Mouse (Mus musculus) myocyte (in vitro differentiated cells): ENCODE results near the gene Gm17651. TPM values are rescaled to one million over a fixed set of nuclear protein-coding genes. Genes with fewer than 3 reads are reported as not detected.

Experiments used
- H3K27me3 ChIP-seq: one replicate; pipeline ENCODE4 v1.6.1; 2011; ENCODE audit not compliant: control insufficient read depth, insufficient read depth, insufficient read length
- H3K36me3 ChIP-seq: one replicate; pipeline ENCODE4 v1.6.1; 2011; ENCODE audit not compliant: control insufficient read depth, insufficient read depth
- H3K4me2 ChIP-seq: one replicate; pipeline ENCODE4 v1.6.1; 2011; ENCODE audit warnings: low read depth, control low read depth
- H3K4me3 ChIP-seq: one replicate; pipeline ENCODE4 v1.5.1; 2011; ENCODE audit warnings: mild to moderate bottlenecking, control low read depth, moderate library complexity
- H3K79me2 ChIP-seq: one replicate; pipeline ENCODE4 v1.6.1; 2011; ENCODE audit not compliant: control insufficient read depth, insufficient read depth
- H3ac ChIP-seq: one replicate; pipeline ENCODE4 v1.6.1; 2011; ENCODE audit not compliant: control insufficient read depth, insufficient read length
- CEBPB ChIP-seq: IDR thresholded peaks from 2 replicates; pipeline ENCODE4 v1.6.1; 2011; ENCODE audit warnings: mild to moderate bottlenecking, moderate library complexity; ENCODE audit not compliant: poor library complexity, insufficient read depth, severe bottlenecking
- E2F4 ChIP-seq: IDR thresholded peaks from one replicate; pipeline ENCODE4 v1.6.1; 2011; ENCODE audit warnings: mild to moderate bottlenecking, control low read depth, moderate library complexity; ENCODE audit not compliant: insufficient read depth
- MAX ChIP-seq: IDR thresholded peaks from one replicate; pipeline ENCODE4 v1.6.1; 2011; ENCODE audit warnings: low read depth, mild to moderate bottlenecking, control low read depth
- MYOD1 ChIP-seq, 3 experiments: IDR thresholded peaks; one replicate each; pipeline ENCODE4 v1.6.1; 2011; ENCODE audit warnings: control low read depth in 2 of 3, low read depth in 2 of 3, mild to moderate bottlenecking in 2 of 3, moderate library complexity in 1 of 3; ENCODE audit not compliant: insufficient read length in 2 of 3, control insufficient read depth in 1 of 3
- MYOG ChIP-seq, 3 experiments: IDR thresholded peaks; one replicate each; pipeline ENCODE4 v1.6.1; 2011; ENCODE audit warnings: control low read depth in 2 of 3, low read depth in 2 of 3, mild to moderate bottlenecking in 2 of 3; ENCODE audit not compliant: insufficient read length in 2 of 3, control insufficient read depth in 1 of 3, insufficient read depth in 1 of 3
- POLR2A ChIP-seq: IDR thresholded peaks from one replicate; pipeline ENCODE4 v1.6.1; 2011; ENCODE audit warnings: low read depth, mild to moderate bottlenecking, control low read depth, moderate library complexity; ENCODE audit not compliant: insufficient read length
- POLR2AphosphoS2 ChIP-seq: IDR thresholded peaks from one replicate; pipeline ENCODE4 v1.6.1; 2011; ENCODE audit warnings: low read depth, control low read depth; ENCODE audit not compliant: insufficient read length
- REST ChIP-seq: IDR thresholded peaks from one replicate; pipeline ENCODE4 v1.6.1; 2011; ENCODE audit warnings: mild to moderate bottlenecking, control low read depth, moderate library complexity; ENCODE audit not compliant: insufficient read depth, insufficient read length
- SRF ChIP-seq: IDR thresholded peaks from one replicate; pipeline ENCODE4 v1.6.1; 2011; ENCODE audit warnings: low read depth; ENCODE audit not compliant: control insufficient read depth, insufficient read length
- TCF12 ChIP-seq: IDR thresholded peaks from one replicate; pipeline ENCODE4 v1.6.1; 2011; ENCODE audit warnings: mild to moderate bottlenecking, control low read depth; ENCODE audit not compliant: poor library complexity, insufficient read depth, severe bottlenecking
- TCF3 ChIP-seq: IDR thresholded peaks from one replicate; pipeline ENCODE4 v1.6.1; 2011; ENCODE audit warnings: low read depth, control low read depth; ENCODE audit not compliant: insufficient read length
- USF1 ChIP-seq: IDR thresholded peaks from one replicate; pipeline ENCODE4 v1.6.1; 2011; ENCODE audit warnings: low read depth, mild to moderate bottlenecking, control low read depth, moderate library complexity
- polyA plus RNA-seq: library from polyadenylated mRNA; unstranded; fragments of >200 nt; fragmentation: generic; extraction: Trizol; gene quantifications from one replicate; pipeline ENCODE4 v1.2.1, GENCODE M21; 2012; ENCODE audit warnings: missing spikeins

The Gm17651 gene
- polyA plus RNA-seq = not detected

GRCm38 (mm10) chr3:97674644-97675110, at the start of gene Gm17651:
Gene Gm17651 (minus strand): TSS chr3:97674694.
- H3ac ChIP-seq = no peak within 1 kb of the TSS
- no peak within 1 kb of the TSS for H3K4me3 ChIP-seq
- H3K36me3 ChIP-seq = peaks cover 9% of the 10 kb centered on the region
- H3K79me2 ChIP-seq = no peaks in the 10 kb centered on the region
- no peaks in the 10 kb centered on the region for H3K27me3 ChIP-seq
- H3K4me2 ChIP-seq = no peak within 1 kb of the TSS
- TF ChIP-seq MAX (no peak), SRF (no peak), CEBPB (no peak), USF1 (no peak), MYOG (IDR thresholded peaks at IDR 0.05; ENCODE audit: control insufficient read depth in 1 of 3, insufficient read depth in 1 of 3, insufficient read length in 2 of 3, low read depth in 2 of 3) (no peak), TCF3 (no peak), POLR2AphosphoS2 (no peak), POLR2A (no peak), TCF12 (no peak), E2F4 (no peak), REST (no peak), MYOD1 (IDR thresholded peaks at IDR 0.05; ENCODE audit: control insufficient read depth in 1 of 3, insufficient read length in 2 of 3, low read depth in 2 of 3) (no peak)

GRCm38 (mm10) chr3:97719116-97719515, 44.6 kb upstream of the Gm17651 start:
- H3K4me2 ChIP-seq = no peak overlapping the region
- TF ChIP-seq TCF3 (no peak), POLR2A (no peak), MYOG (IDR thresholded peaks at IDR 0.05; ENCODE audit: control insufficient read depth in 1 of 3, insufficient read depth in 1 of 3, insufficient read length in 2 of 3, low read depth in 2 of 3) (no peak), POLR2AphosphoS2 (no peak)
- no peak overlapping the region for H3K4me3 ChIP-seq
- peaks cover 34% of the 10 kb centered on the region for H3K36me3 ChIP-seq
- no peaks in the 10 kb centered on the region for H3K79me2 ChIP-seq
- H3ac ChIP-seq = no peak overlapping the region
- H3K27me3 ChIP-seq = no peaks in the 10 kb centered on the region

GRCm38 (mm10) chr3:97715922-97716321, 41.4 kb upstream of the Gm17651 start:
- no peak for TF ChIP-seq TCF3
- no peak for TF ChIP-seq REST
- no peak for TF ChIP-seq POLR2AphosphoS2
- no peak for TF ChIP-seq MAX
- no peak for TF ChIP-seq CEBPB
- TF ChIP-seq MYOG (IDR thresholded peaks at IDR 0.05; ENCODE audit: control insufficient read depth in 1 of 3, insufficient read depth in 1 of 3, insufficient read length in 2 of 3, low read depth in 2 of 3) = no peak
- TF ChIP-seq POLR2A = no peak
- no peak for TF ChIP-seq TCF12
- no peak for TF ChIP-seq USF1
- no peak for TF ChIP-seq E2F4
- no peak for TF ChIP-seq SRF
- TF ChIP-seq MYOD1 (IDR thresholded peaks at IDR 0.05; ENCODE audit: control insufficient read depth in 1 of 3, insufficient read length in 2 of 3, low read depth in 2 of 3) = no peak
- Histone ChIP-seq H3ac (no peak overlapping the region), H3K79me2 (no peaks in the 10 kb centered on the region), H3K27me3 (no peaks in the 10 kb centered on the region), H3K36me3 (peaks cover 23% of the 10 kb centered on the region), H3K4me3 (no peak overlapping the region), H3K4me2 (no peak overlapping the region)

GRCm38 (mm10) chr3:97710881-97711280, 36.4 kb upstream of the Gm17651 start:
- no peak overlapping the region for H3K4me3 ChIP-seq
- no peaks in the 10 kb centered on the region for H3K27me3 ChIP-seq
- H3K79me2 ChIP-seq = no peaks in the 10 kb centered on the region
- peaks cover 17% of the 10 kb centered on the region for H3K36me3 ChIP-seq
- no peak for TF ChIP-seq CEBPB
- no peak for TF ChIP-seq MAX
- TF ChIP-seq REST = no peak
- no peak for TF ChIP-seq USF1
- no peak for TF ChIP-seq POLR2A
- TF ChIP-seq MYOG (IDR thresholded peaks at IDR 0.05; ENCODE audit: control insufficient read depth in 1 of 3, insufficient read depth in 1 of 3, insufficient read length in 2 of 3, low read depth in 2 of 3) = no peak
- TF ChIP-seq E2F4 = no peak
- no peak for TF ChIP-seq MYOD1 (IDR thresholded peaks at IDR 0.05; ENCODE audit: control insufficient read depth in 1 of 3, insufficient read length in 2 of 3, low read depth in 2 of 3)
- TF ChIP-seq SRF = no peak
- no peak for TF ChIP-seq POLR2AphosphoS2
- no peak for TF ChIP-seq TCF3
- no peak for TF ChIP-seq TCF12
- H3K4me2 ChIP-seq = no peak overlapping the region
- H3ac ChIP-seq = no peak overlapping the region

- no peaks in the 10 kb centered on the region for H3K27me3 ChIP-seq
- no peak for TF ChIP-seq POLR2AphosphoS2
- no peak for TF ChIP-seq POLR2A
- TF ChIP-seq MYOG (IDR thresholded peaks at IDR 0.05; ENCODE audit: control insufficient read depth in 1 of 3, insufficient read depth in 1 of 3, insufficient read length in 2 of 3, low read depth in 2 of 3) = no peak
- no peak for TF ChIP-seq CEBPB
- TF ChIP-seq REST = no peak
- no peak for TF ChIP-seq MAX
- TF ChIP-seq USF1 = no peak
- no peak for TF ChIP-seq TCF3
- no peak for TF ChIP-seq TCF12
- no peak for TF ChIP-seq SRF
- no peak for TF ChIP-seq MYOD1 (IDR thresholded peaks at IDR 0.05; ENCODE audit: control insufficient read depth in 1 of 3, insufficient read length in 2 of 3, low read depth in 2 of 3)
- no peak for TF ChIP-seq E2F4
- H3K4me3 ChIP-seq = no peak overlapping the region
- no peaks in the 10 kb centered on the region for H3K79me2 ChIP-seq
- peaks cover 14% of the 10 kb centered on the region for H3K36me3 ChIP-seq
- H3K4me2 ChIP-seq = no peak overlapping the region
- H3ac ChIP-seq = no peak overlapping the region
These were observed 35.6 kb upstream of the Gm17651 start for GRCm38 (mm10) chr3:97710134-97710533.
